Mouse (Mus musculus) cortical plate, adult 2 months (tissue): ENCODE data around the gene Lamc3. TPM values are rescaled to one million over a fixed set of nuclear protein-coding genes. Genes with fewer than 3 reads are reported as not detected.
"Not testable (repeated sequence)": the region's sequence is repeated elsewhere in the genome, so short reads cannot be mapped to it uniquely, and the experiment has no call there.

Experiments used
- H3K27ac ChIP-seq: fragments of 200-500 bp; 2 replicates; pipeline ENCODE4 v1.5.1; 2012; ENCODE audit warnings: low read length, control low read depth, inconsistent platforms; ENCODE audit not compliant: insufficient read depth
- H3K4me1 ChIP-seq: fragments of 200-500 bp; 2 replicates; pipeline ENCODE4 v1.6.1; 2011; ENCODE audit warnings: low read length; ENCODE audit not compliant: control insufficient read depth, insufficient read depth
- H3K4me3 ChIP-seq: fragments of 200-500 bp; 2 replicates; pipeline ENCODE4 v1.5.1; 2011; ENCODE audit warnings: mild to moderate bottlenecking, low read length, control low read depth; ENCODE audit not compliant: insufficient read depth
- CTCF ChIP-seq: fragments of 200-500 bp; IDR thresholded peaks from 2 replicates; pipeline ENCODE4 v1.5.1; 2011; ENCODE audit warnings: mild to moderate bottlenecking, control low read depth, low read length; ENCODE audit not compliant: insufficient read depth; ENCODE audit errors: extremely low read depth
- POLR2A ChIP-seq: fragments of 200-500 bp; IDR thresholded peaks from 2 replicates; pipeline ENCODE4 v1.6.1; 2011; ENCODE audit warnings: mild to moderate bottlenecking, low read length, control low read depth; ENCODE audit not compliant: insufficient read depth; ENCODE audit errors: extremely low read depth
- polyA plus RNA-seq: library from polyadenylated mRNA; depleted of rRNA; stranded (reverse); fragments of >200 nt; gene quantifications from 2 replicates; pipeline ENCODE4 v1.2.3, GENCODE M21; 2012

Gene Lamc3
- polyA plus RNA-seq, 1 experiment: 3.9 TPM

DNA sequence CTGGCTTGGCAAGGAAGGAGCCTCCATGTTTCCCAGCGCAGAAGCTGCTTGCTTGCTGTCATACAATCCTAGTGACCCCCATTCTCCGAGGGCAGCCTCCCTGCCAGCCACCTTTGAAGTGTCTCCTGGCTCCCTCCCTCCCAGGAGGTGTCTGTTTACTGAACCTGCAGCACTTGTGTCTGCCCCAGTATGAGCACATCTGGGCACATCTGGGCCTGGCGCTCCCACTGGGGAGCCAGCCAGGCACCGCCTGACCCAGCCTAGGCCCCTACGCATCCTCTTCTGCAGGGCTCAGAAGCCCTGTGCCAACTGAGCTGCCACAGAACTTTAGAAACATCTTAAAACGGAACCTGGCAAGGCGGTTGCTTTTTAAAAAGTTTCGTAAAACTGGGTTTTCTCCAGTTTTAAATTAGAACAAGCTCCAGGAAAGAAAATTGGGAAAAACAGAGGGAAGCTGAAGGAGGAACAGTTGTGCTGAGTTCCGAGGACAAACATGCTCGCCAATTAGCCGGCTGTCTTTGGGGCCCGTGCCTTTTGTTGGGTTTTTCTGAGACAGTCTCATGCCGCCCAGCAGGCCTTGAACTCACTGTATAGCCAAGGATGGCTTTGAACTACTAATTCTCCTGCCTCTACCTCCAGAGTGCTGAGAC lies 7.3 kb downstream of the Lamc3 start:
- no peak overlapping the region for H3K27ac ChIP-seq

DNA sequence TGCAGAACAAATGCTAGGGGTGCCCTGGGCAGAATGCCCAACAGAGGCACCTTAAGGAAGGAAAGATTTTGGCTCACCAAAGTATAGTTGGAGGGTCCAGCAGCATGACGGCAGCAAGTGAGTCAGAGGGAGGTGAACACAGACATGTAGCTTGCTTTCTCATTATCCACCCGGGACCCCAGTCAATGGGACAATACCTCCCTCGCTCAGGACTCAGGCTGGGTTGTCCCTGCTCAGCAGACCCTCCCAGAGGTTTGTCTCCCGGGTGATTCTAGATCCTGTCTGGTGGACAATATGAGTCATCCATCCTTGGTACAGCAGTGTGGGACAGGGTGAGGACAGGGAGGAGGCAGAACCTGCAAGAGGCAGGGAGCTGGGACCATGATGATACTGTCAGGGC lies 13.8 kb downstream of the Lamc3 start:
- TF ChIP-seq CTCF (no peak), POLR2A (no peak)
- Histone ChIP-seq H3K4me3 (no peak overlapping the region), H3K4me1 (no peaks in the 10 kb centered on the region; the same call in 1 of the 2 replicates), H3K27ac (no peak overlapping the region)

More for the DNA sequence above, 7.3 kb downstream of the Lamc3 start:
- Histone ChIP-seq H3K4me1 (no peaks in the 10 kb centered on the region; the same call in 1 of the 2 replicates), H3K4me3 (no peak overlapping the region)
- TF ChIP-seq CTCF (no peak), POLR2A (no peak)

- no peak overlapping the region for H3K4me3 ChIP-seq
- no peaks in the 10 kb centered on the region; the same call in 1 of the 2 replicates for H3K4me1 ChIP-seq
- TF ChIP-seq CTCF (no peak), POLR2A (no peak)
- H3K27ac ChIP-seq: no peak overlapping the region
Measured at GRCm38 (mm10) chr2:31901659-31902362, 14.7 kb downstream of the Lamc3 start.

DNA sequence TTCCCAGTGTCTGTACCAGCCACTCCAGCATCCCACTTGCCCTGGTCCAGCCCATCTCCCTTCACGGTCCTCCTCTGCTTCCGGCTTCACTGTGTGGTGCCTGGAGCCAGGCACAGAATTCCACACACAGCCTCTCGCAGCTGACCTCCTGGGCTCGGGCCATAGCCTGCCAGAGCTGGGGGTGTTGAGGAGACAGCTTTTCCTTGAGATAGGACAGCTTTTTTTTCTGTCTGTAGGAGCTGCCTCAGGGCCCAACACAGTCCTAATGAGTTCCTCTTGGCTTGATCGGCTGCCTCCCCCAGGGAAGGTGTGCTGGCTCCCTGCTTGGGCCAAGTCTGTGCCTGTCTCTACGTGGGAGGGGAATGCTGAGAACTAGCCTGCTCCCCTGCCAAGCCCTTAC lies 17.0 kb downstream of the Lamc3 start:
- Histone ChIP-seq H3K4me3 (no peak overlapping the region), H3K4me1 (no peaks in the 10 kb centered on the region; the same call in 1 of the 2 replicates), H3K27ac (no peak overlapping the region)
- no peak for TF ChIP-seq POLR2A
- TF ChIP-seq CTCF: no peak

DNA sequence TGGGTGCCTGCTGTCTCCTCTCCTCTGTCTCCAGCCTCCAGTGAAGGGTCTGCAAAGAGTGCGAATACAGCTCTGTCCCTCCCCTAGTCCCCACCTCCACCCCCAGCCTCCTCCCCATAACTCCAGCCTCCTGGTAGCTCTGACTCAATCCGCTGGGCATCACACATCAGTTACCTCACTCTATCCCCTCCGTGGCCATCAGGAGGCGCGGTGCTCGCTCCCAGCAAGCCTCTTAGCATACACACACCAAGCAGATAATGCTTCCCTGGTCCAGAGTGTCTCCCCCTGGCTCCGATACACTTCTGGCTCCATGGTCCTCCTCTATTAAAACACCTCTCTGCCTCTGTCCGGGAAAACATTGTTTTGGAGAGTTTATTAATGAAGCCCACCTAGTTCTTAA lies 17.5 kb downstream of the Lamc3 start:
- TF ChIP-seq POLR2A (no peak), CTCF (no peak)
- no peak overlapping the region for H3K27ac ChIP-seq
- H3K4me1 ChIP-seq: no peaks in the 10 kb centered on the region; the same call in 1 of the 2 replicates
- no peak overlapping the region for H3K4me3 ChIP-seq

- no peaks in the 10 kb centered on the region; the same call in 1 of the 2 replicates for H3K4me1 ChIP-seq
- no peak overlapping the region for H3K4me3 ChIP-seq
- TF ChIP-seq POLR2A (no peak), CTCF (no peak)
- H3K27ac ChIP-seq: no peak overlapping the region
Measured at GRCm38 (mm10) chr2:31905682-31906081, 18.6 kb downstream of the Lamc3 start.

- no peak overlapping the region for H3K4me3 ChIP-seq
- TF ChIP-seq POLR2A: no peak
- TF ChIP-seq CTCF: no peak
- H3K4me1 ChIP-seq: no peaks in the 10 kb centered on the region; the same call in 1 of the 2 replicates
- H3K27ac ChIP-seq: no peak overlapping the region
Measured at GRCm38 (mm10) chr2:31906407-31906806, 19.3 kb downstream of the Lamc3 start.

GRCm38 (mm10) chr2:31912575-31912974 lies 25.5 kb downstream of the Lamc3 start:
- no peak for TF ChIP-seq POLR2A
- TF ChIP-seq CTCF: peak; percentile 55
- Histone ChIP-seq H3K27ac (no peak overlapping the region), H3K4me3 (no peak overlapping the region), H3K4me1 (no peaks in the 10 kb centered on the region)

- H3K27ac ChIP-seq, H3K4me1 ChIP-seq, H3K4me3 ChIP-seq: not testable (repeated sequence)
- 0 out of 2 replicates have a peak, but pooled peaks have one; percentile 25 for TF ChIP-seq CTCF
Measured at GRCm38 (mm10) chr2:31914213-31914612, 27.1 kb downstream of the Lamc3 start.

DNA sequence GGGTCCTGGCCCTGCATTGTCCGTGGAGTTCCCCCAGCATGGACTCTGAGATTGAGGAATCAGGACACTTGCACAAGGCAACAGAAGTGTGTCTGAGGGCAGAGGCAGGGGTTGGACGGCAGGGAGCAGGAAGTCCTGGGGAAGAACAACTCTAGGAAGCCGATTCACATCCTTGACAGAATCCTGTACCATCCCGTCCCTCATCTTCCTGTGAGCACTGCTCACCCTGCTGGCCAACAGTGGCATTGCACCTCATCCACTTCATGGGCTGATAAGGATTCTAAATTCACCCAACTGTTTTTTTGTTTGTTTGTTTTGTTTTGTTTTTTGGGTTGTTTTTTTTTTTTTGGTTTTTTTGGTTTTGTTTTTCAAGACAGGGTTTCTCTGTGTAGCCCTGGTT lies 28.0 kb downstream of the Lamc3 start:
- Histone ChIP-seq H3K4me3 (no peak overlapping the region), H3K4me1 (no peaks in the 10 kb centered on the region), H3K27ac (no peak overlapping the region)
- TF ChIP-seq CTCF (peak; percentile 98), POLR2A (no peak)
